Mouse (Mus musculus) ES-CJ7 (cell line): ENCODE data around the gene Hoxc4.

Experiments
- DNase-seq: peaks from one replicate; pipeline ENCODE4 v3.0.0; 2011; ENCODE audit warnings: low read depth, low spot score

Gene Hoxc4

GRCm38 (mm10) chr15:103010847-103011555, 7.7 kb upstream of the Hoxc4 start:
- DNase-seq: peak; percentile 83

- peak; percentile 53 for DNase-seq
Measured at GRCm38 (mm10) chr15:103011928-103012486, 6.7 kb upstream of the Hoxc4 start.

GRCm38 (mm10) chr15:103013238-103013984, 5.3 kb upstream of the Hoxc4 start:
- DNase-seq: peak; percentile 74

GRCm38 (mm10) chr15:103014166-103015008, 4.3 kb upstream of the Hoxc4 start:
- peak; percentile 78 for DNase-seq

GRCm38 (mm10) chr15:103015009-103015399, 3.7 kb upstream of the Hoxc4 start:
- peak; percentile 68 for DNase-seq

- peak; percentile 79 for DNase-seq
Measured at GRCm38 (mm10) chr15:103015406-103016166, 3.1 kb upstream of the Hoxc4 start.

- no peak for DNase-seq
Measured at GRCm38 (mm10) chr15:103020899-103021418, 2.2 kb downstream of the Hoxc4 start.

GRCm38 (mm10) chr15:103021544-103021943, 2.8 kb downstream of the Hoxc4 start:
- DNase-seq: no peak

GRCm38 (mm10) chr15:103024131-103024530, 5.4 kb downstream of the Hoxc4 start:
- DNase-seq: no peak

- peak; percentile 48 for DNase-seq
Measured at GRCm38 (mm10) chr15:103027266-103028235, 8.8 kb downstream of the Hoxc4 start.

GRCm38 (mm10) chr15:103028916-103029512, 10.3 kb downstream of the Hoxc4 start:
- no peak for DNase-seq

- DNase-seq: no peak
Measured at GRCm38 (mm10) chr15:103030142-103030541, 11.4 kb downstream of the Hoxc4 start.

- DNase-seq: no peak
Measured at GRCm38 (mm10) chr15:103032167-103032566, 13.4 kb downstream of the Hoxc4 start.

- DNase-seq: no peak
Measured at GRCm38 (mm10) chr15:103032646-103033575, 14.2 kb downstream of the Hoxc4 start.

- DNase-seq: peak; percentile 59
Measured at GRCm38 (mm10) chr15:103034043-103034806, 15.5 kb downstream of the Hoxc4 start.

- no peak for DNase-seq
Measured at GRCm38 (mm10) chr15:103034807-103035547, 16.2 kb downstream of the Hoxc4 start.

GRCm38 (mm10) chr15:103035548-103035881, 16.8 kb downstream of the Hoxc4 start:
- DNase-seq: no peak
